19 mouse cellular contexts compared by ENCODE assay signal in the genomic region with DNA sequence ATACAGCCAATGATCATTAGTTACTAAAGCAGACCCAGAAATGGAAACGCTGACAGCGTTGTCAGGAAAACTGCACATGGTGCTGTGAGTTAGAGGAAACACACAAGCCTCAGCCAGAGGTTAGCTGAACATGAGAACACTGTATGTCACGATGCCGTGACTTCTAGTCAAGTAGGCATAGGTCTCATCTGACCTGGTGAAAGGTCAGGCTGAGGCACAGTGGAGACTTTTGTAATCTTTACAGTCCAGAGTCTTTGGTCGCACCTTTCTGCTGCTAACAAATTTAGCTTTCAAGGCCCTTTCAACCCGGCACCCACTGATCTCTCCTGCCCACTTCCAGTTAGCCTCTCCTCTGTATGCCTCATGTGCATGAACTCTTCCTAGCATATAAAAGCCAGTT.
"Had no signal": no experiment of that assay in that cellular context is flagged by ENCODE, and none has a peak within 500 bp of the region (broad histone marks: within the 10 kb centered on the region; RNA-seq: fewer than 3 reads in every experiment).

No protein-coding gene starts in this region.

- H3K36me3 ChIP-seq: liver, embryonic 15.5 days; midbrain, embryonic 10.5 days; midbrain, embryonic 12.5 days; neural tube, embryonic 13.5 days; neural tube, embryonic 15.5 days had no signal

- H3K9ac ChIP-seq: liver, embryonic 15.5 days; lung, embryonic 14.5 days; midbrain, embryonic 12.5 days; neural tube, embryonic 13.5 days; neural tube, embryonic 15.5 days had no signal

- H3K4me3 ChIP-seq: liver, embryonic 15.5 days; midbrain, embryonic 10.5 days; midbrain, embryonic 12.5 days; myocyte; neural tube, embryonic 13.5 days; neural tube, embryonic 15.5 days had no signal

- H3K27ac ChIP-seq: liver, embryonic 15.5 days; midbrain, embryonic 10.5 days; midbrain, embryonic 12.5 days; neural tube, embryonic 13.5 days; neural tube, embryonic 15.5 days had no signal

- H3K27me3 ChIP-seq: liver, embryonic 15.5 days; midbrain, embryonic 12.5 days; neural tube, embryonic 13.5 days; neural tube, embryonic 15.5 days had no signal

- H3K4me1 ChIP-seq: liver, embryonic 15.5 days had no signal

- DNase-seq: lung, adult 18-20 months; lung, embryonic 14.5 days; lung, postnatal 10 days; lung, postnatal 4 days; midbrain, embryonic 14.5 days; retina, postnatal 1 day; right cerebral cortex, adult 18-20 months; right cerebral cortex, postnatal 25 days; right cerebral cortex, postnatal 4 days; spleen, adult 18-20 months; thymus, adult 18-20 months; thymus, postnatal 14 days; thymus, postnatal 36 days had no signal
